Mouse (Mus musculus): ENCODE measurements around the gene Dnah8.

- TF ChIP-seq CTCF (IDR thresholded peaks at IDR 0.05): no peak
- no peak for TF ChIP-seq EP300 (IDR thresholded peaks at IDR 0.05)
Measured at GRCm38 (mm10) chr17:30847498-30847897, 223.3 kb downstream of the Dnah8 start.
